Mouse (Mus musculus) olfactory bulb, adult 2 months (tissue): ENCODE data around the gene Ric3. TPM values are rescaled to one million over a fixed set of nuclear protein-coding genes. Genes with fewer than 3 reads are reported as not detected.
"Not testable (repeated sequence)": the region's sequence is repeated elsewhere in the genome, so short reads cannot be mapped to it uniquely, and the experiment has no call there.

ENCODE experiments used
- H3K27ac ChIP-seq: fragments of 200-500 bp; 2 replicates; pipeline ENCODE4 v1.5.1; 2012; ENCODE audit warnings: low read depth, low read length; ENCODE audit not compliant: insufficient read depth
- H3K4me1 ChIP-seq: fragments of 200-500 bp; 2 replicates; pipeline ENCODE4 v1.6.1; 2012; ENCODE audit warnings: low read length; ENCODE audit not compliant: control insufficient read depth, insufficient read depth
- H3K4me3 ChIP-seq: fragments of 200-500 bp; 2 replicates; pipeline ENCODE4 v1.5.1; 2012; ENCODE audit warnings: mild to moderate bottlenecking, low read depth, low read length, moderate library complexity; ENCODE audit not compliant: insufficient read depth
- CTCF ChIP-seq: fragments of 200-500 bp; IDR thresholded peaks from 2 replicates; pipeline ENCODE4 v1.5.1; 2012; ENCODE audit warnings: low read depth, mild to moderate bottlenecking, low read length, moderate library complexity; ENCODE audit not compliant: insufficient read depth
- POLR2A ChIP-seq: fragments of 200-500 bp; IDR thresholded peaks from 2 replicates; pipeline ENCODE4 v1.6.1; 2012; ENCODE audit warnings: mild to moderate bottlenecking, low read depth, low read length, moderate library complexity; ENCODE audit not compliant: insufficient read depth
- WGBS: fragments of 180-500 bp; shearing (Covaris S2); methylation state at CpG from one replicate; pipeline ENCODE4 v1.1.7; 2018; 5-methylcytosine and 5-hydroxymethylcytosine counted together
- polyA plus RNA-seq: library from polyadenylated mRNA; stranded (reverse); fragments of >200 nt; gene quantifications from 2 replicates; pipeline ENCODE4 v1.2.4, GENCODE M21; 2012; ENCODE audit warnings: low replicate concordance; ENCODE audit not compliant: missing spikeins, insufficient read depth, insufficient read length

The Ric3 gene
- polyA plus RNA-seq, 1 experiment: not detected

DNA sequence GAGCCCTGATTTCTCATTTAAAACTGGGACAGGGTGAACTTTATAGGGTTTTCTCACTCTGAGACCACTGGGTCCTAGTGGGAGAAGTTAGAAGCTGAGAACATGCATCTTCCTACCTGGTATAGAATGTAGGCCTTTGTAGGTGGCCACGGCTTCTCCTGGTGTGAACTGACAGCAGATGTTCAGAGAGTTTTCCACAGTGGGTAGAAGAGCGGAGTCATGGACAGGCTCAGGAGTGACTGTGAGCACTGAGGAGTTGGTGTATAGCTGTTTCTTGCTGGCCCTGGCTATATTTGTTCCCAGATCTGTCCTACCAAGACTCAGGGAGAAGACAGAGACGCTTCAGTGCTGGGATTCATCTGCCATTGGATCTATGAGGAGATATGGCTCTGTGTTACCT lies 18.0 kb upstream of the Ric3 start:
- Histone ChIP-seq H3K27ac (no peak overlapping the region), H3K4me1 (no peaks in the 10 kb centered on the region), H3K4me3 (no peak overlapping the region)
- no peak for TF ChIP-seq CTCF
- TF ChIP-seq POLR2A: no peak
- 96% methylated on average over 3 of the region's 3 CpGs for WGBS

DNA sequence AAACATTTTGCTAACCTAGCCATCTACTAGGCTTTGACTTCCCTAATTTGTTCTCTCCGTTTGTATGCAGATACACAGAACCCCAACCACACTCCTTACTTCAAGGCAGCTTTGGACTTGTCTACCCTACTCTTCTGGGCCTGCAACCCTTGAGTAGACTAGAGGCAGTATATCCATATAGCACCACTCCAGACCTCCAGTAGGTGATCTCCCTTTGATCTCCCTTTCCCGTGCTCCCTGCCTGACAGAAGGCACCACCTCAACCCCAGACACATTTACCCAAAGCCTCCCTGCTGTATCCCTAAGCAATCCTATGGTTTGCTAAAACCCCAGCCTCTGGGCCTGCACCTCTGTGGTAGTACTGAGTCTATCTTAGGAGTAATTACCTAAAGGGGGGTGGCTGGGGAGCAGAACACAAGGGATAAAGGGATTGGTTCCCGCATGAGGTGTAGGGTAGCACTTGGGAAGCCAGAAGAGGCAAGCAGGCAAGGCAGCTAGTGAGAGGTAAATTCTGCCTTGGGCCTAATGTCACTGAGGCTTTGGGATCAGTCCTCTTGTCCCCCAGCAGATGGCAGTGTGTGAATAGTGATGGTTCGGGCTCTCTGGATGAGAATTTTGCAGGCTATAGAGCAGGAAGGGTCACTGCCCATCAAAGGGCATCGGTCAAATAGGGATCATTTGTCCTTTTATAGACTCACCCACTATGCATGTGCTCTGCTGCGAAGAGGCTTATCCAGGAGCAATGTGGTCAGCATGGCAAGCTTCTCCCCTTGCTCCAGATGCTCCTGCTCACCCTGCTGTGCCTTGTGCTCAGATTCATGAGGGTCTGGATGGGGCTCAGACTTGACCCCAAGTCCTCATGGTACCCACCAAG lies 15.3 kb upstream of the Ric3 start:
- H3K4me1 ChIP-seq: no peaks in the 10 kb centered on the region
- H3K4me3 ChIP-seq: no peak overlapping the region
- H3K27ac ChIP-seq: no peak overlapping the region
- WGBS: 27% methylated on average over 6 of the region's 6 CpGs
- TF ChIP-seq POLR2A (no peak), CTCF (0 out of 2 replicates have a peak, but pooled peaks have one; percentile 12)

DNA sequence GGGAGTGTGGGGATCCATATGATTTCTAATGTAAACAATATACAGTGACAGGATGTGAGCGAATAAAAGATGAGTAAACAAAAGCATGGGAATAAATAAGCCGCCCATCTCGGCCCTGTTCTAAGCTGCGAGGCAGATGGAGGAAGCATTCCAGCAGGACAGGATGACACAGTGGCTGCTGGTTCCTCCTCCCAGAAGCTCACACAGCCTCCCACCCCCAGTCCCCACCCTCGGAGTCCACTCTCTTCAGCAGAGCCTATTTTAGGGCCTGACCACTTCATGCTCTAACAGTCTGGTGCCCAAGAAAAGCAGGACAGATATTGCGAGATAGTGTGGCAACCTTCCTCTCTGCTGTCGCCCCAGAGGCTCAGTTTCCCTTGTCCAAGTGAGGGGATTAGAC lies 14.1 kb upstream of the Ric3 start:
- Histone ChIP-seq H3K27ac (no peak overlapping the region), H3K4me3 (no peak overlapping the region), H3K4me1 (no peaks in the 10 kb centered on the region)
- no peak for TF ChIP-seq POLR2A
- TF ChIP-seq CTCF: no peak
- 90% methylated on average over 7 of the region's 7 CpGs for WGBS

GRCm38 (mm10) chr7:109096618-109097017 lies 13.5 kb upstream of the Ric3 start:
- WGBS: 77% methylated on average over 4 of the region's 4 CpGs
- Histone ChIP-seq H3K4me3 (no peak overlapping the region), H3K27ac (no peak overlapping the region), H3K4me1 (no peaks in the 10 kb centered on the region)
- TF ChIP-seq POLR2A (no peak), CTCF (no peak)

GRCm38 (mm10) chr7:109094294-109094693 lies 11.2 kb upstream of the Ric3 start:
- H3K4me1 ChIP-seq: no peaks in the 10 kb centered on the region
- no peak for TF ChIP-seq POLR2A
- TF ChIP-seq CTCF: no peak
- no peak overlapping the region for H3K4me3 ChIP-seq
- no peak overlapping the region for H3K27ac ChIP-seq
- no CpG with 5 or more reads among the region's 7 CpGs for WGBS

DNA sequence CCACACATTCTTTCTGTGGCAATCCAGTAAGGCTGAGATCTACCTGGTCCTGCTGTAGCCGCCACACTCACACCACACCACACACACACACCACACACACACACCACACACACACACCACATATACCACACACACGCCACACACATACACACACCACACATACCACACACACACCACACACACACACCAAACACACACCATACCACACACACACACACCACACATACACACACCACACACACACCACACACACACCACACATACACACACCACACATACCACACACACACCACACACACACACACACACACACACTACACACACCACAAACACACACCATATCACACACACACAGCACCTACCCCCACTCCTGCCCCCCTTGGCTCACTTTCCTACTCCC lies 8.2 kb upstream of the Ric3 start:
- WGBS: no CpG with 5 or more reads among the region's 2 CpGs
- H3K4me1 ChIP-seq, H3K4me3 ChIP-seq, H3K27ac ChIP-seq: not testable (repeated sequence)

GRCm38 (mm10) chr7:109086946-109087345 lies 3.8 kb upstream of the Ric3 start:
- Histone ChIP-seq H3K27ac (no peak overlapping the region), H3K4me1 (no peaks in the 10 kb centered on the region), H3K4me3 (no peak overlapping the region)
- WGBS: 36% methylated on average over 2 of the region's 2 CpGs
- TF ChIP-seq POLR2A (no peak), CTCF (no peak)

- Histone ChIP-seq H3K27ac (no peak overlapping the region), H3K4me1 (no peaks in the 10 kb centered on the region), H3K4me3 (no peak overlapping the region)
- TF ChIP-seq POLR2A (no peak), CTCF (no peak)
- WGBS: 59% methylated on average over 4 of the region's 4 CpGs
These were observed 668 bp upstream of the Ric3 start for GRCm38 (mm10) chr7:109083813-109084184.

DNA sequence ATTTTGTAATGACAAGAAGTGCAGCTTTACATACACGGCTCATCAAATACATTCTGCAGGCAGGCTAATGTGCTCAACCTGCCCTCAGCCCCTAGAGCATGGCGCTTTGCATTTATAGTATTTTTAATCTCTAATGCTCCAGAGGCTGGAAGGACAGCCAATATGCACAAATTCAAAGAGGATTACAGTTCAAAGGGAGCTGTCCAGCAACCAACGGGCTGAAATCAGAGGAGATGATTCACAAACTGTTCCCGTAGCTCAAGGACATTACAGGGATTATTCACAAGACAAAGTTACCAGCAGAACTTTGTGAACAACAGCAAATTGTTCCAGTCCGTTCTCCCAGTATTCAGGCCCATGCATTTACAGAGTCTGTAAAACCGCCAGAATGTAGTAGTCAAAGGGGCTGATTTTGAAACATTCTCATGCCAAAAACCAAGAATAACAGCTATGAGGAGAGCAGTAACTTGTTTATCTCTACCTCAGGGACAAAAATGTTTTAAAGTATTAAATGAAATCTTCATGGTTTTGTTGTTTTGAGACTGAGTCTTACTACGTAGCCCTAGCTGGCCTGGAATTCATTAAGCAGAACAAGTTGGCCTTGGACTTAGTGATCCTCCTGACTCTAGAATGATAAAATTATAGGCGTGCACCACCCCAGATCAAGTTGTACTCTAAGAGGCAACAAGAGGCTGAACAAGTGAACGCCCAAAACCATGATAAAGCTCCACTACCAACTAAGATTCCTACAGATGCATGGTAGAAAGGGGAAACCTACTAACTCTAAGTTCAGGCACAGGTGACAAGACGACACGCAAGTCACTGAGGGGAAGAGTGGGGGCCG lies 640 bp downstream of the Ric3 start:
- H3K4me1 ChIP-seq: no peaks in the 10 kb centered on the region
- TF ChIP-seq POLR2A: no peak
- TF ChIP-seq CTCF: no peak
- 12% methylated on average over 12 of the region's 12 CpGs for WGBS
- no peak overlapping the region for H3K27ac ChIP-seq
- peak overlapping the region; percentile 70 for H3K4me3 ChIP-seq
